Mouse (Mus musculus) urinary bladder, adult 2 months (tissue): Measurements from ENCODE around the gene Cfap99. TPM values are rescaled to one million over a fixed set of nuclear protein-coding genes. Genes with fewer than 3 reads are reported as not detected.

ENCODE experiments used
- DNase-seq: peaks from one replicate; pipeline ENCODE4 v3.0.0; 2022; ENCODE audit warnings: low spot score
- polyA plus RNA-seq: library from polyadenylated mRNA; depleted of rRNA; stranded (reverse); fragments of >200 nt; gene quantifications from 2 replicates; pipeline ENCODE4 v1.2.3, GENCODE M21; 2012; rRNA removed

The Cfap99 gene
- 0.07 and 0.28 TPM in 2 replicates for polyA plus RNA-seq

DNA sequence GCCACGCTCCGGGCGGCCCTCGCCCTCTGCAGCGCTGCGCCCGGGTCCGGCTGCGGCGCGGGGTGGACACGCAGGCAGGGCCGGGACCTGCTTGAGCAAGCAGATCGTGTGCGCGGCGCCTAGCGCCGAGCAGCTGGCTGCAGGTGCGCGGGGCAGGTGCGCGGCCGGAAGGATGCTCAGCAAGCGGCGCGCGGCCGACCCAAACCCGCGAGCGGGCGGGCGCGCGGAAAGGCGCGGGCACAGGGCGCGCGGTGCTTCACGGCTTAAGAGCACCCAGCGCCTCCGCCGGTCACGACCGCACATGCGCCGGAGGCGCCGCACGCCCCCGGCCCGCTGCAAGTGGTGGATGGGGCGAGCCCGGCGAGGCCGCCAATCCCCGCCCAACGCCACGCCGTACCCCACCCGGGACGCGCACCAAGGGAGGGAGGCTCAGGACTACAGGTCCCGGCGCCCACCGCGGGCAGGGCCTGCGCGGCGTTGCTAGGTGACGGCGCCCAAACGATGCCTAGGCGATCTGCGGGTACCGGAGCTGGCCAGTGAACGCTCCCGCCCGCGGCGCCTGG is at the start of gene Cfap99, which contains the start of gene Zfyve28:
Gene Cfap99 (plus strand): TSS at position 447 of the 563 bp plus-strand sequence.
Gene Zfyve28 (minus strand): TSS at position 296 of the 563 bp plus-strand sequence.
- peak; percentile 50 for DNase-seq

DNA sequence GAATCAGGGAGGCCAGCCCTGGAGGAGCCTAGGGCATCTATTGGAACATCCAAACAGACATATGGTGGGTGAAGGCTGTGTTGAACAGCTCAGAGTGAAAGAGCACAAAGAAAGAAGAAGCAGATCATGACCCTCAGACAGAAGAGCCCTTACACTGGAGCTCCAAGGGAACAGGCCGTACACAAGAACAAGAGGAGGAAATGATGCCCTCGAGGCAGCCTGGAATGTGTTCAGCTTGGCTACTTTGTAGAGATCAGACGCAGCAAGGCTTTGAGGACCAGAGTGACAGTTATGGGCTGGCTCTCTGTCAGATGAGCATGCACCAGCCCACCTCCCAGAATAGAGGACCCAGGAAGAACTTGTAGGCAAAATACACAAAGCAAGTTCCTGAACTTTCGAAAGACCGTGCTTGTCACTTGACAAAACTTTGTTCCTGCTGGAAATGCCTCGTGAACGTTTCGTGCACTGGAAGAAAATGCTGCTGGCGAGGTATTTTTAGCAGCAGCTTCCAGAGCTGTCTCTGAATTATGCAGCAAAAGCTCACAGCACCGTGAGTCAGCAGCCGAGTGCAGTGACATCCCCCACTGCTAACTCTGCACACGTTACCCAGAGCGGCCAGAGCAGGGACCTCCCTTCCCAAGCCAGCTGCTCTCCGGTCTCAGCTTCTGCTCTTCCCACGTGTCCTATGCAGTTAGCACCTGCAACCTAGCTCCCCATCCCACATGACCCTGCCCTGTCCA is 46.0 kb upstream of the Cfap99 start:
- DNase-seq = no peak

DNA sequence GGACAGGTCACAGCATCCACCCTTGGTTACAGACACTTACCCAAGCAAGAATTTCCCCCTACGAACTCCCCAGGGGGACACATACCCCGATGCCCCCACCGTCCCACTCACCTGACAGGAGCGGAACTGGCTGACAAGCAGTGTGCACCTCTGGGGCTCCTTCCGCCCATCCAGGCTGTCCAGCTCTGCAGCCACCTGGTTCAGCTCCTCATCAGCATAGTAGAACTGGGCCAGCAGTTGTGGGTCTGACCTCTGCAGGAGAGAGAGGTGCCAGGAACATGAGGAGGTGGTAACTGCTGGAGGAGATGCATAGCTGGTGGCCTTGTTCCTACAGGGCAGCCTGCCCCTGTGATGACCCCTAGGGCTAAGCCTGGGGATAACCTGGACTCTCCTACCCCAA is 45.3 kb upstream of the Cfap99 start:
- no peak for DNase-seq

DNA sequence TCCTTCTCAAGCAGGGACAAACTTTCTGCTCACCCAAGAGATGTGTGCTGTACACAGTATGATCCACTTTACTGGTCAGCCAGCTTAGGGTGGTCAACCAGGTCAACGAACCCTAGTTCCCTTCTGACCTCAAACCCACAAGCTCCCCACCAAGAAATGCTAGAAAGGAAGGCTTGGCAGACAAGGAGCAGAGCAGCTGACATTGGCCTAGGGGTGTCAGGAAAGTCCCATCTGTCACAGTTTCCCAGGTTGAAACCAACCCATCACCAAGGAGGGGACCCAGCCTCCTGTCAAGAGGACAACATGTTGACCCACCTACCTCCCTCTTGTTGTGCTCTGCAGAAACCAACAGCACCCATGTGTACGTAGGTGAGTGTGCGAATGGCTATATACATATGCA is 42.0 kb upstream of the Cfap99 start:
- DNase-seq = no peak

DNA sequence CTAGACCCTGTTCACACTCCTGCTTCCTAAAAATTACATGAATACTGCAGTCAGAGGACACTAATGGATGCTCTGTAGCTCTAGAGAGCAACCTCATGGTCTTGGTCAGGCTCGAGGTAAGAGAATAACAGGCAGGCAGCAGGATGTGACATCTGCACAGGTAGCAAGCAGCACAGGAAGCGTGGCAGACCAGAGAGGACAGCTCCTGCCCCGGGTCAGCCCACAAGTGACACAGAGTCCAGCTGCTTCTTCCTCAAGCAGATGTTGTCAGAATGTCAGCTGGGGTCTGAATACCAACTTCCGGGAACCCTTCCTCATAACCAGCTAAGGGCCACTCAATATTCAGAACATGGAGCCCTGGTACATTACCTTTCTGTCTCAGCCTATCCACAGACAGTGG is 39.3 kb upstream of the Cfap99 start:
- DNase-seq = no peak

DNA sequence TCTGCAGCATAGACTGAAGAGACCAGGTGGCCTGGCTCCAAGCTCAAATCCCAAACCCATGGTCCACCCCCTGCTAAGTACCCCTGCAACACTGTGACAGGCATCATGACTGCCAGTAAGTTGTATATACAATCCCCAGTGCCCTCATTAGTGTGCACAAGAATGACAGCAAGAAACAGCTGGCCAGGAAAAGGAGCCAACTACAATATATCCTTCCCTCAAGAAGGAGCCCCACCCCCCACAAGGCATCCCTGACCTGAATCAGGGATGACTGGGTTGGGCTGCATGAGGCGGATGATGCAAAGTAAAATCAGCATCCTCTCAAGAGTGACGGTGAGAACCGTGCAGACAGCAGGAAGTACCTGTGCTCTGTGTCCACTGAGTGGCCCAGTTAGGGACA is 38.3 kb upstream of the Cfap99 start:
- no peak for DNase-seq

DNA sequence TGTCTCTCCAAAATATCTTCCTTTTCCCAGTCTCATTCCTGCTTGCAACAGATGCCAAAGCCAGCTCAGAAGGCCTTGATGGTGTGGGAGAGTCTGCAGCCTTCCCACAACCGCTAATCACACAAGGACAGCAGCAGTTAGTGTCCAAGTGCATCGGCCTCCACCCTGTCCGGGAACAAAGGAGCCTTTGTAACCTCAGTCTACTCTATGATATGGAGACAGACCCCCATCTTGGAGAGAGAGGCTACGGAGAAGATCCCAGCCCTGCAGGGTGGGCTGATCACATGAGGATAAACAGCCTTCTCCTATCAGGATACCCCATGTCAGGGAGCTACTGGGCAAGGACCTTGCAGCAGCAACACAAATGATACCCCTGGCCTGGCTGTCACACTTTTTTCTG is 36.6 kb upstream of the Cfap99 start:
- no peak for DNase-seq

DNA sequence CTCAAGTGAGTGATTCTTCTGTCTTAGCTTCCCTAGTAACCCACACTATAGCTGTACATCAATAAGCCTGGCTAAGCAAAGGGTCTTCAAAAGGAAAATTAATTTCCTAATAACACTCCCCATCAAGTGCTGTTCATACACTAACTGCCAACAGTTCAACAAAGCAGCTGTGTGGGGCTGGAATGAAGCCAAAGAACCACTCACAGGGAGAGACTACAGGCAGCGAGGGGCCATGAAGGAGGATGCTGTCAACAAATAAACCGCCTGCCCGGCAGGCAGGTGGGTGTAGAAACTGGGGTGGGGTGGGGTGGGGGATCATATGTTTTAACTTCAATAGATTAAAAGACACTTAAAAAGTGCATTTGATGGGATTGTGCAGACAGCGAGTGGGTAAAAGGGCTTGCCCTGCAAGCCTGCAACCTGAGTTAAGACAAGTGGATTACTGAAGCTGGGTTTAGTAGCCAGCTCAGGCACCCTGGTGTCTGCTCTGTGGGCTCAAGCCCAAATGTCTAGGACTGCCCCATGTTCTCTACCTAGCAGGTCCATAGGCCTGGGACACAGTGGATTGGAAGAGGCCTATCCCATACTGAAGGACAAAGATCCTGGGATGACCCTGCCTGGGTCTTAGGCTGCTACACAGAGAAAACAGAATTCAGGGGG is 36.0 kb upstream of the Cfap99 start:
- no peak for DNase-seq

DNA sequence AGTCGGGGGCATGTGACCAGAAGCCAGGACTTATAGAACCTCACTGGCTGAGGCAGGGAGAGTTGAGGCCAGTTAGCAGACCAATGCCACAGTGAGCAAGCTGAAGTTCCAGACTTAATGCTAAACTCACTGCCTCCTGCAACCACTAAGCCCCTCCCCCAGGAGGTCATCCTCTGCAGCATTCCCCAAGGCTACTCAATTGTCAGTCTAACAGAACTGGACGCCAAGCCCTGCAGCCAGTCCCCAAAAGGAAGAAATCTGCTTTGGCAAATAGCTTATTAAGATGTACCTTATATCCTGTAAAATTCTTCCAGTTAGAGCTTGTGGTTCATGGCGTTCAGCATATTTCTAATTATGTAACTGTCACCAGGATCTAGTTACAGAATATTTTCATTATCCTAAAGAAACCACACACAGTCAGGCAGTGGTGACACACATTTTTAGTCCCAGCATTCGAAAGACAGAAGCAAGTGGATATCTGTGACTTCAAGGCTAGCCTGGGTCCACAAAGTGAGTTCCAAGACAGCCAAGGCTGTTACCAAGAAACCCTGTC is 35.4 kb upstream of the Cfap99 start:
- no peak for DNase-seq

DNA sequence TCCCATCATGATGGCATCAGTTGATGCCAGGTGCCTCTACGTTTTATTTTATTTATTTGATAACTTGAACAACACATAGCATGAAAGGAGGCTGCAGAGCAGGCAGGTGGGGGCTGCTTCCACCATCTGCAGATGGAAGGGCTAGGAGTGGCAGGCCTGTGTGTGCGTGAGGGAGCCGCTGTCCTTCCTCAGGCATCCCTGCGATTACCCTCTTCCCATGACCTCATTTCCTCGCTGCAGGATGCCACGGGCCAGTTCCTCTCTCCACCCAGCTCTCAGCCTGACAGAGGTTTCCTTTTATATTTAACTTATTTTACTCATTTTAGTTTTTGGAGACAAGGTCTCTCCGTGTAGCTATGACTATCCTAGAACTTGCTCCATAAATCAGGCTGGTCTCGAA is 34.1 kb upstream of the Cfap99 start:
- DNase-seq = no peak

DNA sequence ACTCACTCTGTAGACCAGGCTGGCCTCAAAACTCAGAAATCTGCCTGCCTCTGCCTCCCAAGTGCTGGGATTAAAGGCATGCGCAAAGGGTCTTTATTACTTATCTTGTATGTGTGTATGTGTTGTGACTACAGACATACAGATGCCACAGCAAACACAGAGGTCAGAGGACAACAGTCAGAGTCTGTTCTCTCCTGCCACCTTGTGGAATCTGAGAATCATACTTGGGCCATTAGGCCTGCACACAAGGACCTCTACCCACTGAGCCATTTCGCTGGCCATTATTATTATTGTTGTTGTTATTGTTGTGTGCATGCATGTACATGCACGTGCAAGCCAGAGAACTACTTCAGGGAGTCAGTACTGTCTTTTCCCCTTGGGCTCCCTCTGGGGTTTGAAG is 33.2 kb upstream of the Cfap99 start:
- no peak for DNase-seq

DNA sequence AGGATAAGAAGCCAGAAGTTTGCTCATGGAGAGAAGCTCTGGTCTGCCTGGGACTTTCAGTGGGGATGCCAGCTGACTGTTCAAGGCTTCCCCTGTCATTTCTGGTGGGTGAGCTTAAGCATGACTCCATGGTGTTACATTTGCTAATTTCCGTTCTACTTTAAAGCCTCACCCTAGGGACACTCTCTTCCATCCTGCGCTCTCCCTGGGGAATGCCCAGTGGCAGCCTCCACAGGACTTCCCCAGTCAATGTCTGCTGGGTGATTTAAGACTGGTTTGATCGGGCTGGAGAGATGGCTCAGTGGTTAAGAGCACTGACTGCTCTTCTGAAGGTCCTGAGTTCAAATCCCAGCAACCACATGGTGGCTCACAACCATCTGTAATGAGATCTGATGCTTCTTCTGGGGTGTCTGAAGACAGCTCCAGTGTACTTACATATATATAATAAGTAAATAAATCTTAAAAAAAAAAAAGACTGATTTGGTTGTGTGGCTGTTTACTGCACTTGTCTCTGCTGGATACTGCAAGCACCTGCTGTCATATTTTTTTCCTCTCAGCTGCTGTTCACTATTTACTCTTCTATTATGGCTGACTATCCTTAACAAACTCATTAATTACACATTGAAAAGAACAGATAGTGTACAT is 29.1 kb upstream of the Cfap99 start:
- no peak for DNase-seq

DNA sequence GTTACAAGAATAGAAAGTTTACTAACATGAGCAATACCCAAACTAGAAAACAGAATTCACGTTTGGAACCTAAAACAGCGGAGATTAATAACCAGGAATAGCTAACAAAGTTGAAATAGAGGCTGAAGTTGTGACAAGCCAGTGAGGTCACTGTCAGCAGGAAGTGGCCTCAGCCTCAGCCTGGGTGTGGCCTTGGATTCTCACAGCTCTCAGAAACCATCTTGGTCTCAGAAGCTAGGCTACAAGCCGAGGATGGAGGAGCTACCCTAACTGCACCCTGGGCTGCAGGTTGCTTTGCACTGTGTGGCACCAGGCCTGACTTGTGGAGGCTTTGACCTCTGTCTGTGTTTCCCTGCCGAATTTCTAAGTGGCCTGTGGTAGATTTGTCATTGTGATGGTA is 22.3 kb upstream of the Cfap99 start:
- no peak for DNase-seq

DNA sequence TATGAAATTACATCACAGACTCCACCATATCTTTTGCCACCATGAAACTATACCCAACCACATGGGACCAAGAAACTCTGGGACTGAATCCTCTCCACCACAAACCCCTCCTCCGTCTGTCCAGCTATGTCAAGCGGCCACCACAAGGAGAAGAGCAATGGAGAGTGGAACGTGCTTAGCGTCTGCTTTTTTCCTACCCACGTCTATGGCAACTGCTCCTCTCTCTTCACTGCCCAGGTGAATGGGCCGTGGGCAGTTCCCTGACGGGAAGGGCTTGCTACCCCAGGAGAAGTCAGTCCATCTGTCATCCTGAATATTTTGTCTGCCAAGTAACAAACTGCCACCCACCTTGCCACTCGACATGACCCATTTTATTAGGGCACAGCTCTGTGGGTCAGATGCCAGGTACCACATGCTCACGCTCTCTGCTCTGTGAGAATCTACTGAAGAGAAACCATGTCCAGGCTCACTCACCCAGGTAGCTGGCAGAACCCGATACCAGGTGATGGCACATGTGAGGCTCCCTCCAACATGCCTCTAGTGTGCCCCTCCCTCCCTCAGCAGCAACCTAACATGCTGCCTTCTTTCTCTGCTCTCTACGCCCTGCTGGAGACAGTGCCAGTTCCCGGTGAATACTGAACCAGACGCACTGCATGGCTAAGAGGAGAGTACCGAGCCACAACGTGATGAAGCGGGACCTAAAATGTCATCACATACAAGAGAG is 19.0 kb upstream of the Cfap99 start:
- DNase-seq = no peak

DNA sequence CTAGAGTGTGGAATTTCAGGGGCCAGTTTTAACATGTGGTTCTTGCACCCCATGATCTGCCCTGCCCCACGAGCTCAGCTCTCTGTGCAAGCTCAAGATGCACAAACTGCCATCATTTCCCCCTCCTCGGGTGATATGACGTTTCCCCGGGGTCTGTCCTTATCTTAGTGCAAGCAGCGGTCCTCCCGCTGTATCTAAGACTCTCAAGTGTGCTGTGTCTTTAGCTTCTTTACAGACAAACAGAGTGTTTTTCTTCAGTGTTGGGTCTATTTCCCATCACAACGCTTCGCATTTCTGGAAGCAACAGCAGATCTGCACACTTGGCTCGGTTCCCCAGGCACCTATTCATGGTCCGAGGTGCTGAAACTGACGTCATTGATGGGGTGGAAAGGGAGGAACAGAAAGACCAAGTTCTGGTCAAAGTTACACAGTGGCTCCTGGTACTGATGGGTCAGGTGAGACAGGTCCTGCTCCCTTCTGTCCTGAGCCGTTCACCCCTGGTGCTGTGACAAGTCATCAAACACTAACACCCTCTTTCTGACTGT is 18.4 kb upstream of the Cfap99 start:
- no peak for DNase-seq

DNA sequence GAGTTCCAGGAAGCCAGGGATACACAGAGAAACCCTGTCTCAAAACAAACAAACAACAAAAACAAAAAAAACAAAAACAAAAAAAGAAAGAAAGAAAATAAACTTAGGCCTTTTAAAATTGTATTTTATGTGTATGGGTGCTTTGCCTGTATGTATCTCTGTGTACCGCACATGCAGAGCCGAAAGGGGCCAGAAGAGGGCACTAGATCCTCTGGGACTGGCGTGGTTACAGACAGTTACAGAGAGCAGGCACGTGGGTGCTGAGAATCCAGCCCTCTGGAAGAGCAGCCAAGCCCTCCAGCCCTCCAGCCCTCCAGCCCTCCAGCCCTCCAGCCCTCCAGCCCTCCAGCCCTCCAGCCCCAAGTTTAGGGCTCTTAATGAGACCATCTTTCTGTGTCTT is 16.7 kb upstream of the Cfap99 start:
- DNase-seq = no peak

DNA sequence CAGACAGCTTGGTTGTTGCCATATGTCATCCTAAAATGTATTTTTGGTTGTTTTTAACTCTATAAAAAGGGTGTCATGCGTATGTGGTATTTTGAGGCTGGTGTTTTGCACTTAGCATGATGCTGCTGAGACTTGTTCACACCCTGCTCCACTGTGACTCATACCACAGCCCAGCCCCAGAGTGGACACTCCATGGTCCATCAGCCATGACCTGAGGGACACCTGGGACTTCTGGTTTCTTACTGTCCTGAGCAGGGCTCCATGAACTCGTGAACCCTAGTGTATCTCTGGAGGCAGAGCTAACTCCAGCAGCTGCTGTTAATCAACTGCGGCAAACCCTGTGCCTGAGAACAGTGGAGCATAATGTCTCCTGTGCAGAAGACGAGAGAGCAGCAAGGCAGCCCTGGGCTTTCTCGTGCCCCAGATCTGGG is 15.1 kb upstream of the Cfap99 start:
- DNase-seq = no peak

DNA sequence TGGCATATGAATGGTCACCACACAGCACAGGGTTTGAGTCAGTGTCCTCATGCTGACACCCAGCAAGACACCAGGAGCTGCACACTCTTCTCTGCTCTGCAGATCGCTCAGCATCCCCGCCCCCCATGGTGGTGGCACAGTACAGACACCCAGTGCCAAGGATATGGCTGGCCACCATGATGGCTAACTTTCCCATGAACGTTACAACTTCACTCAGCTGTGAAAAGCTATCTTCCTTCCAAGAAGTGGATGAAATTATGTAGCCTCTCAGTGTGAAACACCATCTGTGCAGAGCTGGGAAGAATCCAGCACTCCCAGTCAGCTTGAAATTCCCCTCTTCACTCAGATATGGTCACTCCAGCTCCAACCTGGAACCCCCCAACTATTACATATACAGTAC is 14.1 kb upstream of the Cfap99 start:
- DNase-seq = no peak

DNA sequence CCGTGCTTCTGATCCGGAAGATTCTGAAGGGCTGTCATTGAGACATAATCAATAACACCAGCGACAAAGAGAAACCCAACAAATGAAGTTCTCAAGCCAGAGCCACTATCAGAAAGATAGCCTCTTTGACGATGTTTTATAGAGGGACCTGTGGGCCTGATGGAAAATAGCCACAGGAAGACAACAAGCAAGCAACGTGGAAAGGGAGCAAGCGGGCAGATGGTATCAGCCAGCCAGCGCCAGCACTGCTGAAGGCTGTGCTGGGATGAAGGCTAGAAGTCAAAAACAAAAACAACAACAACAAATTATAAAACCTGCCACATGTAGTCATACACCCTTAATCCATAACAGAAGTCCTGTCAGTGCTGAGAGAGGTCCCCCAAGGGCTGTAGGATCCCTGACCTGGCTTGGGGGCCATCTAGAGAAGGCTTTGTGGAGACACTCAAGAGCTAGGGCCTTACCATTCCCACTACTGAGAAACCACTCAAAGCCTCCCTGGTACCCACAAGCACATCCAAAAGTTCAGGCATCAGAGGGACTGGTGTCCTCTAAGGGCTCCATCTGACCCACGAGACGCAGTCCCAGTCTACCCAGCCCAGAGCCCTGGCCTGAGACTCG is 13.6 kb upstream of the Cfap99 start:
- DNase-seq = no peak

DNA sequence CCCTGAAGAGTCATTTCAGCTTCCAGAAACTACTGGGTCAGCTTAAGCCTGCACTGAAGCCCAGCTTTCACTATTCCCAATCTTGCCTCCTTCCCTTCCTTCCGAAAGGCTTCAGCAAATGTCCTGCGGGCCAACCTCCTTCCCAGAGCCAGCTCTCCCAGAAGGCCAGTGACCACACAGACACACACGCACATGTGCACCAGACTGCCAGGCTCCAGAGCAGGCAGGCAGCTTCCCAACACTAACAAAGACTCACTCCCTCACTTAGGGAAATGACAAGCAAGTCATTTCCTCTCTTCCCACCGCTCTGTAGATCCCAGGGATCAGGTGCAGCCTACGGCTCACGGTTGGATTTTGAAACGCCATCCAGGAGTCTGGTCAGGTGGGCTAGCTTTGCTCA is 12.2 kb upstream of the Cfap99 start:
- no peak for DNase-seq

DNA sequence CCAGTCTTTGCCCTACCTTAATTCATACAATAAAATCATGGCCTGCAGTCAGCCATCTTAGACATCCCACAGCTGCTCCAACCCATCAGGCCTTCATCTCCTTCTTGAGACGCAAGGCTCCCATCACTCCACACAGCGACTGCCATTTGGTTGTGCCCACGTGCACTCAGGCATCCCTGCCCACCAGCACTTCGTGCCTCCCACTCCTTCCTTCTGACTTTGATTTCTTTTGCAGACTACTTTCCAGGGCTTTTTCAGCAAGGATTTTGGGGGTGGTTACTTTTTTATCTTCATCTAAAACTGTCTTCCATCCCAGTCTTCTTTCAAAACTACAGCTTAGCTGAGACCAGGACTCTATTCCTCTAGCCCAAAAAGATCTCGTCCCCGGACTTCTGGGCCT is 11.7 kb upstream of the Cfap99 start:
- no peak for DNase-seq
